Mouse (Mus musculus): ENCODE results near the gene Tnrc18. TPM values are rescaled to one million over a fixed set of nuclear protein-coding genes. Genes with fewer than 3 reads are reported as not detected.

Gene Tnrc18
- polyA plus RNA-seq, 1 experiment: 48.6 TPM

DNA sequence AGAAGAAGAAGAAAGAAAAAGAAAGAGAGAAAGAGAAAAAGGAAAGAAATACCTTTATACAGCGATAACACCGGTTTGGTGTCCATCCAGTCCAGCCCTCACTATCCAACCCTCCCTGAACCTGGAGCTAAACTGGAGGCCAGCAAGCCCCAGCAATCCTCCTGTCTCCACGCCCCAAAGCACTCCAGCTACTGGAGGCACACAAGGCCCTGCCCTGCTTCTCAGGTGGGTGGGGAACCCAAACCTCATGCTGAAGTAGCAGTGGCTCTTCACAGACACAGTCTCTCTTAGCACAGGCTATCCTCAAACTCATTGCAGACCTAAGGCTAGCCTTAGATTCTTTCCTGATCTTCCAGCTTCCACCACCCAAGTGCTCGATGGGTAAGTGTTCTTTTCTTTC is 14.6 kb downstream of the Tnrc18 start:
- 92% methylated on average over 4 of the region's 4 CpGs for WGBS
- Histone ChIP-seq H3K4me3 (ENCODE audit: control insufficient read depth, insufficient read depth, low read length) (no peak overlapping the region), H3K36me3 (ENCODE audit: control insufficient read depth, insufficient read depth, low read length) (no peaks in the 10 kb centered on the region), H3K4me1 (replicated peaks; ENCODE audit: control insufficient read depth, insufficient read depth, low read length) (no peaks in the 10 kb centered on the region), H3K27ac (ENCODE audit: control insufficient read depth, insufficient read depth, low read length) (no peak overlapping the region), H3K27me3 (ENCODE audit: control insufficient read depth, insufficient read depth, low read length) (no peaks in the 10 kb centered on the region)
- TF ChIP-seq CTCF (IDR thresholded peaks at IDR 0.05; ENCODE audit: borderline replicate concordance, control insufficient read depth, extremely low read depth, insufficient read depth, low read length, poor library complexity) (no peak), POLR2A (IDR thresholded peaks at IDR 0.05; ENCODE audit: control insufficient read depth, extremely low read depth, insufficient read depth, low read length, poor library complexity) (no peak)
- DNase-seq: no peak

DNA sequence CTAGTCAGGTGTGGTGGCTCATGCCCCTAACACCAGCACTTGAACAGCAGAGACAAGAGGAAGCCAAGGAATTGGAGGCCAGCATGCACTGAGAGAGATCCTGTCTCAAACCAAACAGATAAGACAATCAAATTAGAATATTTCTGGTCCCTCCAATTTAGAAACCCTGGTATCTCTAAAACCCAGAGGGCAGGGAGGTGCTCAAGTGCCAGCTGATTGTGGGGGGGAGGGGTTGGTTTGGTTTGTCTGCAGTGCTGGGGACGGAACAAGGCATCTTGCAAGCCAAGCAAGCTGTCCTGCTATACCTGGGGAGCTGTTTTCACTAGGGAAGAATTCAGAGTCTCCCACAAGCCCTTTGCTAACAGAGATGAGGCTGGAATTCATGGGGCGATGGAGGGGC is 15.5 kb downstream of the Tnrc18 start:
- no peak for TF ChIP-seq CTCF (IDR thresholded peaks at IDR 0.05; ENCODE audit: borderline replicate concordance, control insufficient read depth, extremely low read depth, insufficient read depth, low read length, poor library complexity)
- no peak for TF ChIP-seq POLR2A (IDR thresholded peaks at IDR 0.05; ENCODE audit: control insufficient read depth, extremely low read depth, insufficient read depth, low read length, poor library complexity)

DNA sequence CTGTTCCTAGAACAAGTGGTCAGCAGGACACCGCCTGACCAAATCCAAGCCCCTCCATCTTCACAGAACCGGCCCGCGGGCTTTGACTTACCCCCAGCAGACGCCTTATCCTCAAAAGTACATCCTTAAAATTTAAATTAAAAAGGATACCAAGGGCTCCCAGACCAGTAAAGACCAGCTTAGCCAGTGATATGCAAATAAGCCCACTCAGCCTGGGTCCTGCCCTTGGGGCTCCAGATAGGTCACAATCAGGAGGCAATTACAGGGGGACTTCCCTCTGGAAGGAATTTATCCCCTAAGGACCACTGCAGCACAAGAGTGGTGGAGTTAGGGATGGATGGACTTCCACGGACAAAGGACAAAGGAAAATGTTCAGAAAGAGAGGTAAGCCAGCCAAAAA is 16.8 kb downstream of the Tnrc18 start:
- TF ChIP-seq CTCF (IDR thresholded peaks at IDR 0.05; ENCODE audit: borderline replicate concordance, control insufficient read depth, extremely low read depth, insufficient read depth, low read length, poor library complexity) (no peak), POLR2A (IDR thresholded peaks at IDR 0.05; ENCODE audit: control insufficient read depth, extremely low read depth, insufficient read depth, low read length, poor library complexity) (no peak)
- no peaks in the 10 kb centered on the region for H3K27me3 ChIP-seq (ENCODE audit: control insufficient read depth, insufficient read depth, low read length)
- H3K36me3 ChIP-seq (ENCODE audit: control insufficient read depth, insufficient read depth, low read length): no peaks in the 10 kb centered on the region
- DNase-seq: no peak
- H3K27ac ChIP-seq (ENCODE audit: control insufficient read depth, insufficient read depth, low read length): no peak overlapping the region
- H3K4me1 ChIP-seq (replicated peaks; ENCODE audit: control insufficient read depth, insufficient read depth, low read length): no peaks in the 10 kb centered on the region
- 84% methylated on average over 6 of the region's 6 CpGs for WGBS
- H3K4me3 ChIP-seq (ENCODE audit: control insufficient read depth, insufficient read depth, low read length): no peak overlapping the region

More for the DNA sequence above, 15.5 kb downstream of the Tnrc18 start:
- 95% methylated on average over 2 of the region's 2 CpGs for WGBS
- Histone ChIP-seq H3K27ac (ENCODE audit: control insufficient read depth, insufficient read depth, low read length) (no peak overlapping the region), H3K27me3 (ENCODE audit: control insufficient read depth, insufficient read depth, low read length) (no peaks in the 10 kb centered on the region), H3K4me1 (replicated peaks; ENCODE audit: control insufficient read depth, insufficient read depth, low read length) (no peaks in the 10 kb centered on the region), H3K4me3 (ENCODE audit: control insufficient read depth, insufficient read depth, low read length) (no peak overlapping the region), H3K36me3 (ENCODE audit: control insufficient read depth, insufficient read depth, low read length) (no peaks in the 10 kb centered on the region)
- no peak for DNase-seq

- H3K36me3 ChIP-seq (ENCODE audit: control insufficient read depth, insufficient read depth, low read length): no peaks in the 10 kb centered on the region
- DNase-seq: no peak
- H3K27ac ChIP-seq (ENCODE audit: control insufficient read depth, insufficient read depth, low read length): no peak overlapping the region
- H3K4me1 ChIP-seq (replicated peaks; ENCODE audit: control insufficient read depth, insufficient read depth, low read length): peaks cover 2% of the 10 kb centered on the region; the same call in 1 of the 2 replicates
- 49% methylated on average over 8 of the region's 8 CpGs for WGBS
- TF ChIP-seq POLR2A (IDR thresholded peaks at IDR 0.05; ENCODE audit: control insufficient read depth, extremely low read depth, insufficient read depth, low read length, poor library complexity): no peak
- TF ChIP-seq CTCF (IDR thresholded peaks at IDR 0.05; ENCODE audit: borderline replicate concordance, control insufficient read depth, extremely low read depth, insufficient read depth, low read length, poor library complexity): no peak
- H3K27me3 ChIP-seq (ENCODE audit: control insufficient read depth, insufficient read depth, low read length): no peaks in the 10 kb centered on the region
- H3K4me3 ChIP-seq (ENCODE audit: control insufficient read depth, insufficient read depth, low read length): no peak overlapping the region
Observed at GRCm38 (mm10) chr5:142800198-142800597, 17.3 kb downstream of the Tnrc18 start.

DNA sequence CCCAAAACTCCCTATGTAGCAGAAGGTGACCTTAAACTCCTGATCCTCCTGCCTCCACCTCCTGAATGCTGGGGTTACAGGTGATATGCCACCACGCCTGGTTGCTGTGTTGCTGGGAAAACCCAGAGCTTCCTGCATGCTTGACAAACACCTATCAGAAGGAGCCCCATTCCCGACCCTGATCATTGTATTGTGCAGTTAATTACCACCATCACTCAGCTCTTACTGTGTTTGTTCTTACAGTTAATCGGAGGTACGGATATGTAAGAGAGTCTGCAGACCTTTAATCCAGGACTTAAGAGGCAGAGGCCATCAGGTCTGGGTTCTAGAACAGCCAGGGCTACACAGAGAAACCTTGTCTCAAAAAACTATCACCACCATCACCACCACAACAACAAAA is 18.2 kb downstream of the Tnrc18 start:
- TF ChIP-seq POLR2A (IDR thresholded peaks at IDR 0.05; ENCODE audit: control insufficient read depth, extremely low read depth, insufficient read depth, low read length, poor library complexity) (no peak), CTCF (IDR thresholded peaks at IDR 0.05; ENCODE audit: borderline replicate concordance, control insufficient read depth, extremely low read depth, insufficient read depth, low read length, poor library complexity) (no peak)
- Histone ChIP-seq H3K27ac (ENCODE audit: control insufficient read depth, insufficient read depth, low read length) (no peak overlapping the region), H3K36me3 (ENCODE audit: control insufficient read depth, insufficient read depth, low read length) (no peaks in the 10 kb centered on the region), H3K4me3 (ENCODE audit: control insufficient read depth, insufficient read depth, low read length) (no peak overlapping the region), H3K4me1 (replicated peaks; ENCODE audit: control insufficient read depth, insufficient read depth, low read length) (peaks cover 8% of the 10 kb centered on the region), H3K27me3 (ENCODE audit: control insufficient read depth, insufficient read depth, low read length) (no peaks in the 10 kb centered on the region)
- 80% methylated on average over 4 of the region's 4 CpGs for WGBS
- no peak for DNase-seq

DNA sequence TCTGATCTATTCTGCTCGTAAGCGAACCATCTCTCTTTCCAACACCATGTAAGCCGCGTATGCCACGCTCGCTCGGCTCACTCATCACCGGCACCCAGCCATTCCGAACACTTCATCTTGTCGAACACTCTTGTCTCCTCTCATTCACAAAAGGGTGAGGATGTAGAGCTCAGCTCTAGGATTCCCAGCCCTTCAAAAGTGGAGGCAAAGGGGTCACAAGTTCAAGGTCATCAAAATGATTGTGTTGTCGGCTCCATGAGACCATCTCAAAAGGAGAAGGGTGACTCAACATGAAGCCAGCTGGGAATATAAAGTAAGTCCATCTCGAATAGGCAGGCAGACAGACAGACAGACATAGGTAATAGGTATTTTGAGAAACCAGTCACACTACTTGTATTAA is 19.3 kb downstream of the Tnrc18 start:
- 95% methylated on average over 12 of the region's 12 CpGs for WGBS
- peaks cover 17% of the 10 kb centered on the region for H3K4me1 ChIP-seq (replicated peaks; ENCODE audit: control insufficient read depth, insufficient read depth, low read length)
- H3K27ac ChIP-seq (ENCODE audit: control insufficient read depth, insufficient read depth, low read length): no peak overlapping the region
- H3K36me3 ChIP-seq (ENCODE audit: control insufficient read depth, insufficient read depth, low read length): no peaks in the 10 kb centered on the region
- no peaks in the 10 kb centered on the region for H3K27me3 ChIP-seq (ENCODE audit: control insufficient read depth, insufficient read depth, low read length)
- H3K4me3 ChIP-seq (ENCODE audit: control insufficient read depth, insufficient read depth, low read length): no peak overlapping the region
- TF ChIP-seq CTCF (IDR thresholded peaks at IDR 0.05; ENCODE audit: borderline replicate concordance, control insufficient read depth, extremely low read depth, insufficient read depth, low read length, poor library complexity) (no peak), POLR2A (IDR thresholded peaks at IDR 0.05; ENCODE audit: control insufficient read depth, extremely low read depth, insufficient read depth, low read length, poor library complexity) (no peak)
- DNase-seq: no peak

- 93% methylated on average over 13 of the region's 13 CpGs for WGBS
- no peaks in the 10 kb centered on the region for H3K27me3 ChIP-seq (ENCODE audit: control insufficient read depth, insufficient read depth, low read length)
- no peak overlapping the region for H3K27ac ChIP-seq (ENCODE audit: control insufficient read depth, insufficient read depth, low read length)
- no peak for DNase-seq
- TF ChIP-seq CTCF (IDR thresholded peaks at IDR 0.05; ENCODE audit: borderline replicate concordance, control insufficient read depth, extremely low read depth, insufficient read depth, low read length, poor library complexity) (no peak), POLR2A (IDR thresholded peaks at IDR 0.05; ENCODE audit: control insufficient read depth, extremely low read depth, insufficient read depth, low read length, poor library complexity) (no peak)
- peaks cover 22% of the 10 kb centered on the region for H3K4me1 ChIP-seq (replicated peaks; ENCODE audit: control insufficient read depth, insufficient read depth, low read length)
- H3K4me3 ChIP-seq (ENCODE audit: control insufficient read depth, insufficient read depth, low read length): no peak overlapping the region
- H3K36me3 ChIP-seq (ENCODE audit: control insufficient read depth, insufficient read depth, low read length): no peaks in the 10 kb centered on the region
Observed at GRCm38 (mm10) chr5:142797620-142798019, 19.8 kb downstream of the Tnrc18 start.
